Mouse (Mus musculus) limb, embryonic 15.5 days (tissue): ENCODE measurements at regions not wholly inside any gene's neighbourhood (a gene's known extent, or its start where the extent isn't known, plus 50 kb on each side); places are given as distances from the start of the nearest gene placed in this dataset.
A peak's percentile ranks its signal among the peaks of the same experiment; 100 is the strongest.
"Not testable (repeated sequence)": the region's sequence is repeated elsewhere in the genome, so short reads cannot be mapped to it uniquely, and the experiment has no call there.

Experiments used
- ATAC-seq: fragments of 200-750 bp; cut with Nextera tagmentation; 2 replicates; pipeline ENCODE4 v1.8.0; 2017; ENCODE audit warnings: low read depth, moderate TSS enrichment; ENCODE audit not compliant: insufficient number of reproducible peaks, low FRiP score, low TSS enrichment
- H3K27ac ChIP-seq: fragments of 300-500 bp; sonication (generic); 2 replicates; pipeline ENCODE4 v1.5.1; 2015; ENCODE audit warnings: moderate library complexity, mild to moderate bottlenecking, inconsistent platforms
- H3K27me3 ChIP-seq: fragments of 300-500 bp; sonication (generic); 2 replicates; pipeline ENCODE4 v1.6.1; 2015; ENCODE audit warnings: inconsistent platforms
- H3K36me3 ChIP-seq: fragments of 300-500 bp; sonication (generic); 2 replicates; pipeline ENCODE4 v1.6.1; 2015; ENCODE audit warnings: inconsistent platforms
- H3K4me1 ChIP-seq: fragments of 300-500 bp; sonication (generic); 2 replicates; pipeline ENCODE4 v1.6.1; 2015; ENCODE audit warnings: inconsistent platforms
- H3K4me2 ChIP-seq: fragments of 300-500 bp; sonication (generic); 2 replicates; pipeline ENCODE4 v1.6.1; 2015; ENCODE audit warnings: mild to moderate bottlenecking, inconsistent platforms
- H3K4me3 ChIP-seq: fragments of 300-500 bp; sonication (generic); 2 replicates; pipeline ENCODE4 v1.5.1; 2015; ENCODE audit warnings: mild to moderate bottlenecking, inconsistent platforms
- H3K9ac ChIP-seq: fragments of 300-500 bp; sonication (generic); 2 replicates; pipeline ENCODE4 v1.6.1; 2015; ENCODE audit warnings: inconsistent platforms
- H3K9me3 ChIP-seq: fragments of 300-500 bp; sonication (generic); 2 replicates; pipeline ENCODE4 v1.6.1; 2016; ENCODE audit warnings: inconsistent platforms
- WGBS: fragments of 180-500 bp; shearing (Covaris S2); methylation state at CpG from one replicate; pipeline ENCODE4 v1.1.7; 2015; 5-methylcytosine and 5-hydroxymethylcytosine counted together

DNA sequence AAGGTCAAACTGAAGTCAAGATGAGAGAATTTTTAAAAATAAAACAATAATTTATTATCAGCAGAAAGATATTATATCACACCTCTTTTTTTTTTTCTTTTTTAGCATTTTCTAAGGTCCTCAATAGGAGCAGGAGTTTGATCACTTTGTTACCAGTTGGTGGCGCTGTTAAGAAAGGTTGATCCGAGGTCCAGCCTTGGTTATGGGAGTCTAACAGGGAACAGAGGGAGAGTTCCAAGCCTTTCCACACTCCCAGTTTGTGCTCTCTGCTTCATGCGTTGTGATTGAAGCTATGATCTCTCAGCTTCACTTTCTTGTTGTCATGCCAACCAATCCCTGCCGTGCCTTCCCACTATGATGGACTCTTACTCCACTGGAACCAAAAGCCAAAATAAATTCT, 83.8 kb downstream of the Fam174a start:
- no peak overlapping the region for H3K4me3 ChIP-seq
- no peak overlapping the region for H3K4me2 ChIP-seq
- no peak for ATAC-seq
- no peak overlapping the region for H3K27ac ChIP-seq
- 43% methylated on average over 4 of the region's 4 CpGs for WGBS
- H3K27me3 ChIP-seq = no peaks in the 10 kb centered on the region
- H3K36me3 ChIP-seq = no peaks in the 10 kb centered on the region
- H3K4me1 ChIP-seq = no peaks in the 10 kb centered on the region
- no peaks in the 10 kb centered on the region for H3K9me3 ChIP-seq
- no peak overlapping the region for H3K9ac ChIP-seq

DNA sequence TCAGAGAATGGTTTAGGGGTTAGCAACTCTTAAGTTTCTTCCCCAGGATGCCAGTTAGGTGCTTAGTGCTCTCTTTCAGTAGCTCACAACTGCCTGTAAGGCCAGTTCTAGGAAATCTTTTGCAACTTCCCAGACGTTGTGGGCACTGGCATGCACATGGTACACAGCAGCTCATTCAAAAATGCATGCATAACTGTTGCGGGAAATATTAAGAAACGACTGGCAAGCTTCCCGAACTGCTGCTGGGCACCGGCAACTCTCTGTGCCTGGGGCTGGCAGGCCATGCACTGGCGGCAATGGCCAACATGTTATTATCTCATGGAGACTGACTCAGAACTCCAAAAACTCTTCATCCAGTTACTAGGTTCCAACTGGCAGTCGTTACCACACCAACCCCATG, 86.3 kb downstream of the Fam174a start:
- ATAC-seq = no peak
- Histone ChIP-seq H3K27ac (no peak overlapping the region), H3K36me3 (no peaks in the 10 kb centered on the region), H3K9ac (no peak overlapping the region), H3K4me3 (no peak overlapping the region), H3K9me3 (no peaks in the 10 kb centered on the region), H3K4me2 (no peak overlapping the region), H3K4me1 (no peaks in the 10 kb centered on the region), H3K27me3 (no peaks in the 10 kb centered on the region)
- 80% methylated on average over 7 of the region's 7 CpGs for WGBS

DNA sequence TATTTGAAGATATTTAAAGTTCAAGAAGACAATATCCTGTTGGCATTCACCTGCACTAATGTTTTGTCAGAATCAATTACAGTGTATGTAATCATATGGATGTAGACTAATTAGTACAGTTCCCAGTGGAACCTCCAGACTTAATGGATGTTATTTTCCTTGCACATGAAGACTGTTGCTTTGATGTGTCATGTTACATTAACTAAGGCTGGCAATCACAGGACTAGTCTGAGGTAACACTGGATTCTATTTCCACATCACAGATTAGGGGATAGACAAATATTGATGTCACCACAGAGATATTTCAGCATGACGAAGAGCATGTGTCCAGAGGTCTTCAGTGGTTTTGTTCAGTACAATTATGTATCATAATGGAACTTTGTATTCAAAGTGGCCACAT, 108.8 kb downstream of the Fam174a start:
- Histone ChIP-seq H3K9me3 (no peaks in the 10 kb centered on the region), H3K36me3 (no peaks in the 10 kb centered on the region), H3K27me3 (no peaks in the 10 kb centered on the region), H3K4me3 (no peak overlapping the region), H3K4me1 (no peaks in the 10 kb centered on the region), H3K4me2 (no peak overlapping the region), H3K9ac (no peak overlapping the region), H3K27ac (no peak overlapping the region)
- ATAC-seq = no peak
- WGBS = 78% methylated on average over 1 of the region's 1 CpGs

DNA sequence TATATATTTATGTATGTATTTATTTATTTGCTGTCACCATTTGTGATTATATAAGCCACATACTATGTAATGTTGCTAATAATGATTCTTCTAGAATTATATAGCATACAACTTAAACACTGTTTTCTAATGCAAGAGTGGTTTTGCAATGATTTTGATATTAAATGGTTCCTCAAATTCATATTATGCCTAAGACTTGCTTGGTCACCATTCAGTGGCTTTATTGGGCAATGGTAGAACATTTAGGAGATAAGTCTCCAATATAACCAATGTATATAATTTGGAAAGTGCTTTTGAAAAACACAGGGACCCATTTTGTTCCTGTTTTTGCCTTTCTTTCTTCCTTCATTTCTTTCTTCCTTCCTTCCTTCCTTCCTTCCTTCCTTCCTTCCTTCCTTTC, 112.0 kb downstream of the Fam174a start:
- Histone ChIP-seq H3K36me3 (no peaks in the 10 kb centered on the region), H3K4me2 (no peak overlapping the region), H3K27me3 (no peaks in the 10 kb centered on the region), H3K9ac (no peak overlapping the region), H3K4me3 (no peak overlapping the region), H3K4me1 (no peaks in the 10 kb centered on the region), H3K9me3 (no peaks in the 10 kb centered on the region), H3K27ac (no peak overlapping the region)
- no peak for ATAC-seq

DNA sequence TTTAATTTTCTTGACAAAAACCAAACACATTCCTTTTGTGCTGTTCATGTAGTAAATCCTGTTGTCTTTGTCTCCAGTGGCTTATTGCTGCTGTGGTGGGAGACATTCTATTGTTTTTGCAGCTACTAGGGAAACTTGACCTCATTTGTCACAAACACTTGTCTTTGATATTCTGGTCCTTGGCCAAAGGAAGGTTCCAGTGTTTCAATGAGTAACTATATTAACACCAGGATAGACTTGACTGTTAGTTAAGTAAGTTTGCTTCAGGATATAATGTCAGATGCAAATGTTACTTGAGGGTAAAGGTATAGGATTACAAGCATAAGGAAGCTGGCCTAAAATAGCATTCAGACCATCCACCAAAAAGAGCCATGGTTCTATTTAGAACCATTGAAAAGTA, 123.7 kb downstream of the Fam174a start:
- Histone ChIP-seq H3K27me3 (no peaks in the 10 kb centered on the region), H3K36me3 (no peaks in the 10 kb centered on the region), H3K4me1 (no peaks in the 10 kb centered on the region), H3K4me2 (no peak overlapping the region), H3K27ac (no peak overlapping the region), H3K4me3 (no peak overlapping the region), H3K9me3 (no peaks in the 10 kb centered on the region), H3K9ac (no peak overlapping the region)
- ATAC-seq = no peak

DNA sequence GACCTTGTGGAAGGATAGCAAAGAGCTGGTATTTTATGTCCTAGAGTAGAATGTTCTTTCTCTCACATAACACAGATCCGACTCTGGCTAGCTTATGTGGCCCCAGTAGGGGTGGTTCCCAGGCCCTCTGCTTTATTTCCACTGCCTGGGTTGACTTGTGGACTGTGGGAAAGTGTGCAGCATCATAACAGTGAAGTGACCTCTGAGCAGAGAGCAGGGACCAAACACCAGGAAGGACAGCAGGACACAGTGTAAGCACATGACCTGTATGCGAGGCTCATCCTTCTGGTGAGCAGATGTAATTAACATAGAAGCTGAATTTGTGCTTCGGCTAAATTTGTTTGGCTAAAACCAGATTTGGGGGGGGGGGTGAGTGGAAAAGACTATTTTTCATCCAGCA, 132.1 kb downstream of the Fam174a start:
- no peaks in the 10 kb centered on the region for H3K27me3 ChIP-seq
- H3K4me2 ChIP-seq = no peak overlapping the region
- 54% methylated on average over 3 of the region's 3 CpGs for WGBS
- ATAC-seq = no peak
- no peak overlapping the region for H3K9ac ChIP-seq
- no peaks in the 10 kb centered on the region for H3K4me1 ChIP-seq
- H3K27ac ChIP-seq = no peak overlapping the region
- no peaks in the 10 kb centered on the region for H3K36me3 ChIP-seq
- H3K9me3 ChIP-seq = no peaks in the 10 kb centered on the region
- no peak overlapping the region for H3K4me3 ChIP-seq

DNA sequence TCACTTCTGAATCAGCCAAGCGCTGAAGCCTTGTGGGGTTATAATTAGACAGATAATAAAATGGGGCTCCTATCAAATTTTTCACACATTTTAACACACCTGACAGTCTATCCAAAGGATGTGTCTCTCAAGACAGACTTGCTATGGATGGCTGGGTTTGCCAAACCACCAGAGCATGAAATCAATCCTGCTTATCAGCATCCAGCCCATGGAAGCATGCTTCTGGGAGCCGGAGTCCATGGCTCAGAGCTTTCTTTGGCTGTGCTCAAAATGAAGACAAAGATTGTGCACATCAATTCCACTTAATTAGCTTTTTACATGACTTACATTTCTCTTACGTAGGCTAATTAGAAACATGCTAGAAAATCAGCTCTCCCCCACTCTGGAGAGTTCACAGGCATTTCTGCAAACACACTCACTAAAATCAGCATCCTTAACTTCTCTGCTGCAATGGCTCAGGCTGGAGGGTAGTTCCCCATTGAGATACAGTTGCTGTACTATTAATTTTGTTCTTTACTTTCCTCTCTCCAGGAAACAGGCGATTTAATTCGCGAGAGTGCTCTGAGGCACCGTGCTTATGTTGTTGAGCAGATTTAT, 135.6 kb downstream of the Fam174a start:
- Histone ChIP-seq H3K4me2 (no peak overlapping the region), H3K36me3 (no peaks in the 10 kb centered on the region), H3K27me3 (no peaks in the 10 kb centered on the region), H3K4me3 (no peak overlapping the region), H3K27ac (no peak overlapping the region), H3K9ac (no peak overlapping the region), H3K4me1 (no peaks in the 10 kb centered on the region), H3K9me3 (no peaks in the 10 kb centered on the region)
- ATAC-seq = no peak
- WGBS = 46% methylated on average over 7 of the region's 7 CpGs

DNA sequence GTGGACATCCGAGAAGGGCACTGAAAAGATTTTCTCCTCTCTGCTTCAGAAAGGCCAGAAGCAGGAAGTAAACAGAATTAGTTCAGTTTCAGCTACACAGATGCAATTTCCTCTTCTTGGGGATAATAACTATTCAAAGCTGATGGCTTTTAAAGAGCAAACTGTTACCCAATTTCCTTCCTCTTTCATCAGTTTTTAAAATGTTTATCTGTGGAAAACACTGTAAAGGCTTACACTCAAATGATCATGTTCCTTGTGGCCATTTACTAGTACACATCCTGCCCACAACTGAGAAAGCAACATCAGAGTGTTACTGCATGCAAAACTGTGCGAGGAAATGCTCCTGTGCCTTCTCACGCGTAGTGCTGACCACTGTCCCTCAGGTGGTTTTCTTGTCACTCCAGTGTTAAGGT, 137.5 kb downstream of the Fam174a start:
- Histone ChIP-seq H3K9ac (no peak overlapping the region), H3K4me2 (no peak overlapping the region), H3K27ac (no peak overlapping the region), H3K27me3 (no peaks in the 10 kb centered on the region), H3K4me1 (no peaks in the 10 kb centered on the region), H3K9me3 (no peaks in the 10 kb centered on the region), H3K36me3 (no peaks in the 10 kb centered on the region), H3K4me3 (no peak overlapping the region)
- 65% methylated on average over 4 of the region's 4 CpGs for WGBS
- ATAC-seq = no peak

DNA sequence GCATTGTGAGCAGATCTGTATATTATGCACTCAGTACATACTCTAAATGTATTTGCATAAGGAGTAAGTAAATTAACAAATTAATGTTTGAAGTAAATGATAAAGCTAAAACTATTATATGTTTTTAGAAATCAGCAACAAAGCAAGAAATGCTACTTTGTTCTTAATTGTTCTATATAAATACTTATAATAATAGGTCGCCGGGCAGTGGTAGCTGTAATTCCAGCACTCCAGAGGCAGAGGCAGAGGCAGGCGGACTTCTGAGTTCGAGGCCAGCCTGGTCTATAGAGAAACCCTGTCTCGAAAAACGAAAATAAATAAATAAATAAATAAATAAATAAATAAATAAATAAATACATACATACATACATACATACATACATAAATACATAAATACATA, 138.3 kb downstream of the Fam174a start:
- H3K9ac ChIP-seq, H3K27me3 ChIP-seq, H3K36me3 ChIP-seq, H3K9me3 ChIP-seq, H3K4me1 ChIP-seq, H3K4me3 ChIP-seq, H3K4me2 ChIP-seq, H3K27ac ChIP-seq: not testable (repeated sequence)
- peak; percentile 88 for ATAC-seq
- WGBS = 78% methylated on average over 6 of the region's 6 CpGs

DNA sequence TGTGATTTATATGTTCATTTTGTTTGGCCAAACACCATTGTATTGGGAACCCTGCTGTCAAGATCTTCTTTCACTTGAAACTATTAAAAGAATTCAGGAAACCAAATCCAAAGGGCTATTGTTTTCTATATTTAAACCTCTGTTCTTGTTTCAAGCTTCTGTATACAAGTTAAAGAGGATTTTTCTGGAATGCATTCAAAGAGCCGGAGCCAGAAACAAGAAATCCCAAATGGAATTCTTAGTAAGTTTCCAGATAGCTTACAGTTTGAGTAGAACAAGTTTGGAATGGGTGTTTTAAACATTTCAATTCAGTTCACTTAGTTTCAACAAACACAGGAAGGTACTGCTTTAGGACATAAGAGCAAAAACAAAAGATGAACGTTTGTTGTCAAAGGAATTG, 140.8 kb downstream of the Fam174a start:
- no peak overlapping the region for H3K4me2 ChIP-seq
- 69% methylated on average over 2 of the region's 2 CpGs for WGBS
- ATAC-seq = no peak
- no peaks in the 10 kb centered on the region for H3K27me3 ChIP-seq
- no peak overlapping the region for H3K9ac ChIP-seq
- H3K4me1 ChIP-seq = no peaks in the 10 kb centered on the region
- H3K27ac ChIP-seq = no peak overlapping the region
- H3K36me3 ChIP-seq = no peaks in the 10 kb centered on the region
- no peak overlapping the region for H3K4me3 ChIP-seq
- no peaks in the 10 kb centered on the region for H3K9me3 ChIP-seq

DNA sequence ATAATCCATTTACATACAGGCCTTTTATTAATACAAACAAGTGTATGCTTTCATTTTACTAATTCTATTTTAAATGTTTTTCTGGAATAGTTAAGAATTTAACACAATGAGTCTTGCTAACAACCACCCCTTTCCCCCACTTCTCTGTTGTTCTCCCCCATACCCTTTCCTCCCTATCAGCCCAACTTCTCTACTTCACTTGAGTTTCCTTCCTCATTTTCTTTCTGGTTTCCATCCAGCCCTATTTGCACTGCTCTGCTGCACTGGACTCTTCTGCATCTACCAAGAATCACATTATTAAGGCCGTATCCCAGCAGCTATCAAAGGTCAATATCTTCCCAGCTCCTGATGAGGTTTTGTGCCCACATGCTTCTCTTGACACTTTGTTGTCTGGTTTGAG, 145.9 kb downstream of the Fam174a start:
- ATAC-seq = no peak
- Histone ChIP-seq H3K27ac (no peak overlapping the region), H3K36me3 (no peaks in the 10 kb centered on the region), H3K27me3 (no peaks in the 10 kb centered on the region), H3K4me2 (no peak overlapping the region), H3K9ac (no peak overlapping the region), H3K4me3 (no peak overlapping the region), H3K4me1 (no peaks in the 10 kb centered on the region), H3K9me3 (no peaks in the 10 kb centered on the region)
- WGBS = 87% methylated on average over 1 of the region's 1 CpGs

DNA sequence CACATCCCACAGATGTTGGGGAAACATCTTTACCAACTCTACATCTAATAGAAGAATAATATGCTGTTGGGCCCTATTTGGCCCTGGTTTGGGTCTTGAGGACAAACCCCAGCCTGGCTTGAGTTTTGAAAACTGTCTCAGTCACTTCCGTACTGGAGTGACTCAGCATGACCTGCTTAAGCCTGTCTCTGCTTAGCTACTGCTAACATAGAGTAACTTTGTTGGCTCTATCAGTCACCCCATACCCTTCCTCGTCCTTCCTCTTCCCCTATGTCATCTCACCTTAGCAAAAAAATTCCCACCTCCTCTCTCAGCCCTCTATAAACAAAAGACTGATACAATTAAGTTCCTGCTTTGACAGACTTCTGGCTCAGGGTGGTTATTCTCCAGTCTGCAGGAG, 154.7 kb downstream of the Fam174a start:
- no peak overlapping the region for H3K9ac ChIP-seq
- H3K36me3 ChIP-seq = no peaks in the 10 kb centered on the region
- no peaks in the 10 kb centered on the region for H3K9me3 ChIP-seq
- WGBS = 71% methylated on average over 2 of the region's 2 CpGs
- ATAC-seq = no peak
- no peak overlapping the region for H3K4me3 ChIP-seq
- no peak overlapping the region for H3K27ac ChIP-seq
- H3K4me1 ChIP-seq = no peaks in the 10 kb centered on the region
- no peak overlapping the region for H3K4me2 ChIP-seq
- H3K27me3 ChIP-seq = no peaks in the 10 kb centered on the region

DNA sequence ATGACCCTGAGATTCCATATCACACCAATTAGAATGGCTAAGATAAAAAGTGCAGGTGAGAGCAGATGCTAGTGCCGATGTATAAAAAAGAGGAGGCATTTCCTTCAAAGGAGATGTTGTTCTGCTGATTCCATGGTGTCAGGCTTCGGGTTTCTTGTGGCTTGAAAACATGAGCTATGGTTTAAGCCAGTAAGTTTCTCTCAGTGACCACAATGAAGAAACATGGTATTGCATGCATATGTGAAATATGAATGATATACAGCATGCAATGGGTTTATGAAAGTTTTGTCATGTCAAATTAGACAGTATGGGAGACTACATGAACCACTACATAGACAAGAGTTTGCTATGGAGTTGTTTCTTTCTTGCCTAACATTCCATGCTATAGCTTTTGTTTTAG, 155.3 kb downstream of the Fam174a start:
- H3K27me3 ChIP-seq = no peaks in the 10 kb centered on the region
- no peak overlapping the region for H3K4me3 ChIP-seq
- H3K27ac ChIP-seq = no peak overlapping the region
- no peaks in the 10 kb centered on the region for H3K9me3 ChIP-seq
- no peak overlapping the region for H3K9ac ChIP-seq
- no peak for ATAC-seq
- 76% methylated on average over 2 of the region's 2 CpGs for WGBS
- H3K4me2 ChIP-seq = no peak overlapping the region
- H3K4me1 ChIP-seq = no peaks in the 10 kb centered on the region
- no peaks in the 10 kb centered on the region for H3K36me3 ChIP-seq
